Mouse (Mus musculus): ENCODE data around the gene Hrct1. TPM values are rescaled to one million over a fixed set of nuclear protein-coding genes. Genes with fewer than 3 reads are reported as not detected.

The Hrct1 gene
- 1 to 10 TPM; 1.4 to 4.8 (median 2.6) TPM for total RNA-seq (2022)

DNA sequence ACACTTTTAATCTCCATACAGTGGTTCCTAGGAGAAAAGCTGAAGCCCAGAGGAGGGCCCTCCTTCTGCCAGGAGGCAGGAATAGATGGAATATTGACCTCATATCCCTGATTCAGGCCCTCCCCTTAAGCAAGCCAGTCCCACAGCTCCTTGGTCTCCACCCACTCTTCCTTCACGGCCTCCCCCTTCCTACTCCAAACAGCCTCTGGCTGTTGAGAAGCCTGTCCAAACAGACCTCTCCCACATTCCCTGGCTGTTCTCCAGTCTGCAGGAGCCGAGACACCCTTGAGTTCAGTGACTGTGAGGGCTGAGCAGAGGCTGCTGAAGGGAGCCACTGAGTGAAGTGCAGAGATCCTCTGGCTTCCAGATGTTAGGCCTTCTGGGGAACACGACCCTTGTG is at the start of gene Hrct1:
Gene Hrct1, plus strand, starts transcription at position 194 of the 400 bp plus-strand sequence.
- peak; percentile 68 for DNase-seq

DNA sequence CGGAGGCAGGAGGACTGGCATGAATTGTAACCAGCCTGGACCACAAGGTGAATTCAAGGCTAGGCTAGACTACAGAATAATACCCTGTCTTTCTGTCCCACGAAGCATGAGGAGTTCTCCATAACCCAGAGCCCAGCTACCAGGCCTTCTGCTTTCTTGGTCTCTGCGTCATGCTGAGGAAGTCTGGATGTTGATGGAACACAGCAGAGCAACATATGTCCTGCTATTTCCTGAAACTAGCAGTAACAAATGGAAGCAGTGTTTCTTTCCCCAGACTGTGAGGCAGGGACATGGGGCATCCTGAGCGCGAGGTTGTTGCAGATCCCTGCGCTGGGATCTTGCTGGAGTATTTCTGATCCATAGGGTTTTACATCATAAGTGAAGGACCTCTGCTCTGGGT is 48.4 kb upstream of the Hrct1 start:
- DNase-seq = no peak

DNA sequence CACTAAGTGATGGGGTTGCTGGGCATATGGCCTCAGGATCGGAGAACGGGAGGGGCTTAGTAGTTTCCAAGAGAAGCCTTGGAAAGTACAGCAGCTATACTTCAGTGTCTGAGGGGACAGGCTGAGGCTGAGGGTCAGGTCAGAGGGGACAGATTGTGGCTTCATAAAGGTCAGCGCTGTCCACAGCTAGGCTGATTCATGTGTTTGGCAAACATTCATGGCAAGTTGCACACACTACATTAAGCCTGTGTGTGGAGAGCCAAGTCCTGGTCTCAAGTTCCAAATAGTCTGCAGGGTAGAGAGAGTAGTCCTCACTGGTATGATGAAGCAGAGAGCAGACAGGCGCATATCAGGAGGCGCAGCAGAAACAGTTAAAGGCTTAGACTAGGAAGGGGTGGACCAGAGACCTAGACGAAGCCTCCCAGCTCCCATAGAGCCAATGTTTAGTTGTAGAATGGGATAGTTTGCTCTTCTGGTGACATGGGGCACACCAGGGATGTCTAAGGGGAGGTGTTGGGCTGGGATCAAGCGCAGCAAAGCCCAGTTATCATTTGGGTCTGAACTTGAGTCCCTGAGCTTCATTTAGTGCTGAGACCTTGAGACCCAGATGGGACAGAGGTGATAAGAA is 47.5 kb upstream of the Hrct1 start:
- peak; percentile 57 for DNase-seq

DNA sequence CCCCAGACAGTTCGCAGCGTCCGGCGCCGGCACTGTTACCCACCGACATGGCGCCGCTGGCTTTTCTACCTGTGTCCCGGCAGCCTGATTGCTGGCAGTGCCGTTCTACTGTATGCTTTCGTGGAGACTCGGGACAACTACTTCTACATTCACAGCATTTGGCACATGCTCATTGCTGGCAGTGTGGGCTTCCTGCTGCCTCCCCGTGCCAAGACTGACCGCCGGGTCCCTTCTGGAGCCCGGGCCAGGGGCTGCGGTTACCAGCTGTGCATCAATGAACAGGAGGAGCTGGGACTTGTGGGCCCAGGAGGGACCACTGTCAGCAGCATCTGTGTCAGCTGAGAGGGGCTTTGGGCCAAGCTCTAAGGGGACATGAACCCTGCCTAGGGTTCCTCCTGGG is 37.0 kb upstream of the Hrct1 start:
- no peak for DNase-seq

DNA sequence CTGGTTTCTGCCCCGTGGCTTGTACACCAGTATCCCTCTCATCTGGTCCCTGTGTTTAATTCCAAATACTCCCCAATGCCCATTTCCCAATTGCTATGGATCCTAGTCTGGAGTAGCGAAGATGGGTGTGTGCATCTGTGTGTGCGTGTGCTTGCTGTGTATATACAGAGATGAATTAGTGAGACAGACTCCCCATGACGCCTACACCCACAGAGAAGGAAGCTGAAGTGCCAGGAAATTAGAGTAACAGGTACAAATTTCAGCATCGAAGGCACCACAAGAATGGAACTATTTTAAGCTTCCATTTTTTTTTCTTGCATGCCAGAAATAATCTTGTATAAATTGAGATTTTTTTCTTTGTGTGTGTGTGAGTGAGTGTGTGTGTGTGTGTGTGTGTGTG is 36.0 kb upstream of the Hrct1 start:
- DNase-seq = no peak

- peak; percentile 67 for DNase-seq
Observed at GRCm38 (mm10) chr4:43693806-43694241, 33.2 kb upstream of the Hrct1 start.

DNA sequence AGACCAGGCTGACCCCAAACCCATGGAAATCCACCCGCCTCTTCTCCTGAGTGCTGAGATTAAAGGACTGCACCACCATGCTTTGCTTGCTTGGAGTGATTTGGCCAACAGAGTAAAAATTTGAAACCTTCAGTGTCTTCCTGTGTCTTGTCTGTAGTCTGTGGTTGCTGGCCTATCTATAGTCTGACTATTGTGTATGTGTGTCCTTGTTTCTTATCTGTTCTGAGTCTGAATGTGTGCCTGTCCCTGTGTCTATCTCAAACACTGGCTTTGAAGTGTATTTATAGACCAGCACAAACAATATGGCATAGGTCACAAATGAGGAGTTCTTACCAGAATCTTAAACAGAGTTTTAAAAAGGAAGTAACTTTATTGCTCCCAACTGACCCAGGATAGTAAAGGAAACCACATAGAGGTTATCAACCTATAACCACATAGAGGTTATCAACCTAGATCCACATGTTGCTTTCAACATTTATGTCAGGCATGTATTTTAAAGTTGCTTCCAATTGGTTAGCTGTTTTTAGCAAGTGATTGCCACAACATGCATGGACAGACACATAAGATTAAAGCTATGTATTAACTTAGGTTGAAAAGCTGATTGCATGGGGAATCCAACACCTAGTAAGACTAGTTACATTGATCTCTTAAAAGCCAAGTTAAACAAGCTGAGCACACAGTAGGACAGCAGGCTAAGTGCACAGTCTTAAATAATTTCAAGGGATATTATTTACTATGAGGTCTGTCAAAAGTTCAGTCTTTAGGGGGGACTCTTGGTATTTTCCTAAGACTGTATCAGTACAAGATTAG is 32.3 kb upstream of the Hrct1 start:
- DNase-seq = no peak

GRCm38 (mm10) chr4:43695249-43695671 is 31.7 kb upstream of the Hrct1 start:
- no peak for DNase-seq

GRCm38 (mm10) chr4:43696561-43696960 is 30.4 kb upstream of the Hrct1 start:
- no peak for DNase-seq

DNA sequence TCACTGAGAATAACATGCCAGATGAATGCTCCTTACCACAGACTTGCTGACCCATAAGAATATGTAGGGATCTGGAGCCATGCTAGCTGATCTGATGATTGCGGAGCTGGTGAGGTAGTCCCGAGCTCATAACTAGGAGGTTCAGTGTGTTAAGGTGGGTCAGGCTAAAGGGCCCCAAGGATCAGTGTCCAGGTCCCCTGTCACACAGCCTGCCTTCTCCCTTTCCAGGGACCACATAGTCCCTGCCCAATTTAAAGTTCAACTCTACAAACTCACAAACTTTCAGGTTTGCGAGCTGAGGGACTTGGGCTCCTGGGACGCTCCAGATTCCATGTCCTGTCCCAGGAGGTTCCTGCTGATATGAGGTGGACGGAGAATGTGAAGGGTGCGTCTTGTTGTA is 26.3 kb upstream of the Hrct1 start, which contains the start of gene Olfr70:
Gene Olfr70, minus strand, starts transcription at position 101 of the 400 bp plus-strand sequence.
- no peak for DNase-seq

GRCm38 (mm10) chr4:43703439-43703838 is 23.5 kb upstream of the Hrct1 start:
- no peak for DNase-seq

DNA sequence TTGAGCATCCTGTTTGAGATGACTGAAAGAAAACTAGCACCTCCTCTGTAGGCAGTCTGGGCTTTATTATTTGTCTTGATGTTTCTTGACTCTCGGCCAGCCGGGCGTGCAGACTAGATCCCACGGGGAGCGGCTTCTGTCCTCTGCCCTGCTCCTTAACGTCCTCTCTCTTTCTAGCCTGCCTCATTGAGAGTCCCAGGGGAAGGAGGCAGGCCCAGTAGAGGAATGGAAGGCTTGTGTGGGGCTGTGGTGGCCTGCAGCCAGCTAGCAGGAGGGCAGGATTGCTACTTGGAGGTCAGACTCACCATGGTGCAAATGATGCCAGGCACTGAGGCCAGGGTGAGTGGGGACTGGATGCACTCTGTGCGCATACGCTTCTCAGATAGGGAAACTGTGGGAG is 23.1 kb upstream of the Hrct1 start:
- no peak for DNase-seq

DNA sequence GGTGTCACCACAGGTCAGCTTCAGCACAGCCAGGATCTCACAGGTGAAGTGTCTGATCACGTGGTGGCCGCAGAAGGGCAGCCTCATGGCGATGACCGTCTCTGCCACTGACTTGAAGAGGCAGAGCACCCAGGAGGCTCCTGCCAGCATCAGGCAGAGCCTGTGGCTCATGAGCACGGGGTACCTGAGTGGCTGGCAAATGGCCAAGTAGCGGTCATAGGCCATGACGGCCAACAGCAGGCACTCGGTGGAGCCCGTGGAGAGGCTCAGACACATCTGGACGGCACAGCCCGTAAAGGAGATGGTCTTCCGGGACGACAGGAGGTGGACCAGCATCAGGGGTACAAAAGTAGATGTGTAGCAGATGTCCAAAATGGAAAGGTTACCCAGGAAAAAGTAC is 21.0 kb upstream of the Hrct1 start:
- no peak for DNase-seq

GRCm38 (mm10) chr4:43709869-43710268 is 17.1 kb upstream of the Hrct1 start, which contains the start of gene Olfr71:
TSS of gene Olfr71 (minus strand) at chr4:43710255.
- DNase-seq = no peak

DNA sequence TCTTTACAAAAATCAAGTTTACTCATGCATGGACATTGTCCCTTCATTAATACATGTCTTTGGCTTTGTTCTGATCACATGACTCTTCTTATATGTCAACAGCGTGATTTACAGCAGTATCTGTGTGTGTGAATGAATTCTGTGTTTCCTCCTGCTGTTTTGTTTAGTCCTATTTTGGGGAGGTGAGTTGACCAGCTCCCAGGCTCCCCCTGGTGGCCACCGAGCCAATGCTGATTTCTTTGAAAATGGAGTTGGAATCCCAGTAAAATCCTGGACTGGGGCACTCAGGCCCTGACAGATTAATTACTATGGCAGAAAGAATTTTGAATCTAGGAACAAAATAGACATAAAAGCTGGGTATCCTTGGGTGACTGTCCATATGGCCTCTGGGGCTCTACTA is 15.2 kb upstream of the Hrct1 start:
- DNase-seq = peak; percentile 55

- DNase-seq = no peak
Observed at GRCm38 (mm10) chr4:43713652-43714219, 13.3 kb upstream of the Hrct1 start.

GRCm38 (mm10) chr4:43720491-43721228 is 6.3 kb upstream of the Hrct1 start:
- no peak for DNase-seq

GRCm38 (mm10) chr4:43722191-43722590 is 4.8 kb upstream of the Hrct1 start:
- no peak for DNase-seq

- no peak for DNase-seq
Observed at GRCm38 (mm10) chr4:43724764-43725163, 2.2 kb upstream of the Hrct1 start.

DNA sequence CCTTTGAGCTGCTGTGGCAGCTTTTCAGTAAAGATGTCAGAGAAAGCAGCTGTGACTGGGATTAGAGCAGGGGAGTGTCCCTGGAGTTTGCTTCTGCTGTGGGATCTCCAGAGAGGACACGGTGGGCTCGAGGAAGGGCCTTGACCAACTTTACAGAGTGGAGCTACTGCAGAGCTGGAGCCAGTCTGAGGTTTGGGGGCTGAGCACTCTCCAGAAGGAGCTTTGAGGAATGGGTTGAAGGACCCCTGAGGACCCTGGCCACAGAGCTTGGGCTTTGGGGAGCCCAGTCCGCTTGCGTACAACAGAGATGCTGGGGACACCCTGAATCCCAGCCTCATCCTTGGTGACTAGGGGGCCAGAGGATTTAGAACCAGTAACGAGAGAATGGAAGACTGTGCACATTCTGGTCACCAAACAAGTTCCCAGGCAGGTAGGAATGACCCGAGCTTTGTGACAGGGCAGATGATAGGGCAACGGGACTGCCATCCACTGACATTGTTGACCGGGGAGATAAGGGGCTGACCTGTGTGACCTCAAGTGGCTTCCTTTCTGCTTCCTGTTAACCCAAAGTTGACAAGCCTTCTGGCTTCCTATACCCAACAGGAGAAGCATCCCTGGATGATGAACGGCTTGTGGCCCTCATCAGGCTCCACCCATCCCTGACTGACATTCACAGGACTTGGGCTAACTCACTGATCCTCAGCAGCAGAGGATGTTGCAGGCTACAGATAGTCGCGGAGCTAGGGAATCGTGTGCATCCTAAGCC is 577 bp upstream of the Hrct1 start:
- no peak for DNase-seq

- no peak for DNase-seq
Observed at GRCm38 (mm10) chr4:43727718-43728575, 959 bp downstream of the Hrct1 start.
